Mouse (Mus musculus) 416B (cell line): ENCODE measurements around the gene D030056L22Rik.

ENCODE experiments used
- DNase-seq: peaks from one replicate; pipeline ENCODE4 v3.0.0; 2011; ENCODE audit warnings: low read depth

The D030056L22Rik gene

DNA sequence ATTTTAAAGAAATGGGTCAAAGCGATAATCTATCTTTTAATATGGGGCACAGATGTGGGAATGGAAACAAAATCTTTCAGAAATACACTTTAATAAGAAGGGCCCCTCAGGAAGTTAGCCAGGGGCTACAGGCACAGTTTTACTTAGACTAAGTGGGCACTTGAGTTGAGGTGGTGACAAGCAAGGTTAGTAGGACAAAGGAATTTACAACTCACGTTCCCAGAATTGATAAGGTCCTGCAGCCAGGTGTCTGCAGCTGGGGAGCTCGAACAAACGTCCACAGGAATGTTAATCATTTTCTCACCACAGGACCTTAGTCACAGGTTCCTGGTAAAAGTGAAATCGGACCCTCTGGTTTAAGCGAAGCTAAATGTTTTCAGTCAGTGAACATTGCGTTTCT lies 18.1 kb downstream of the D030056L22Rik start:
- no peak for DNase-seq

GRCm38 (mm10) chr19:18735901-18736300 lies 22.9 kb downstream of the D030056L22Rik start:
- DNase-seq = no peak

- DNase-seq = no peak
Measured at GRCm38 (mm10) chr19:18739146-18739545, 26.2 kb downstream of the D030056L22Rik start.

DNA sequence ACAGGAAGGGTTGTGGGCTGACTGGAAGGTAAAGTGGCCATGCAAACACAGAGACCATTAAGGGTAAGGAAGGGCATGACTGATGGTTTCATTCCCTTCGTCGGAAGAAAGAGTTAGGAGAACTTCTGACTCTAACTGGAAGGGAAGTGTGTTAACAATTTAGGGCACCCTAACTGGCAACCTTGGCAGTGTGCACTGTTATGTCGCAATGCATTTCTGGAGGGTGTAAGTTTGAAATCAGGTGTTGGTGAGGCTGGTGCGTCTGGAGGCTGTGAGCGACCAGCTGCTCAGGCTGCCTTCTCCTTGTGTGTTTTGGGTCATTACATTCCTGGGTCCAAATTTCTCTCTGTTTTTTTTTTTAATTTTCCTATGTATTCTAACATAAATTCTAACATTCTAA lies 31.0 kb downstream of the D030056L22Rik start:
- DNase-seq = peak; percentile 20

DNA sequence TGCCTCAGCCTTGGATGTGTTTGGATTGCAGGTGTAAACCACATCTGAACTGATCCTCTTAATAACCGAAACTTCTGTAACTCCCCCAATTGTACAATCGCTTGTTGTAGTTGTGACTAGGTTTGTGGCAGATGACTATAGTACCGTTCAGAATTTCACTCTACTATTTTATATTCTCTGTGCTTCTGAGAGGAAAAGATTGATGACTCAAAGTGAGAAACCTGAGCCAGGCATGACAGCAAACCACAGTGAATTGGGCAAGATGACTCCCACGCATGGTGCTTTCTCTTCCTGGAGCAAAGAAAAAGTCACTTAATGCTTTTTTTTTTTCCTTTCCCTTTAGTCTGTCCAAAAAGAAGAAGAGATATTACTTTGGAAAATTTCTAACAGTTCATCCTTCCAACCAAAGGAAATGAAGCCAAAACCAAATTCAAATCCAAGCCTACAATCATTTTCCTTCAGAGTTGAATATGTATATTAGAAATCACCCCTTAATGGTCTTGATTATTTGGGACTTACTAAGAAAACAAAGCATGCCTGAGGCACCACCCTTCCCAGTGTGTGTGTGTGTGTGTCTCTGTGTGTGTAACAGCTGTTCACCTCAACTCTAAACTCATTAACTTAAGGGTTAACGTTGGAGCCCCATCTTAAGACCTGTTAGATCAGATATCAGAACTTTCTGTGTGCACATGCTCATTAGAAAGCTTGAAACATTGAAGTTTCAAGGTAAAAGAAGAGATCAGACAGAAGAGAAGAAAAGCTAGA lies 33.8 kb downstream of the D030056L22Rik start:
- DNase-seq = peak; percentile 72

- no peak for DNase-seq
Measured at GRCm38 (mm10) chr19:18747379-18747778, 34.4 kb downstream of the D030056L22Rik start.

GRCm38 (mm10) chr19:18749598-18750339 lies 36.8 kb downstream of the D030056L22Rik start, which contains the start of gene Trpm6:
Trpm6 (plus strand) TSS chr19:18749983.
- DNase-seq = no peak

GRCm38 (mm10) chr19:18757191-18757590 lies 44.2 kb downstream of the D030056L22Rik start:
- DNase-seq = no peak

GRCm38 (mm10) chr19:18757706-18758105 lies 44.7 kb downstream of the D030056L22Rik start:
- DNase-seq = no peak

GRCm38 (mm10) chr19:18758269-18758668 lies 45.3 kb downstream of the D030056L22Rik start:
- DNase-seq = no peak

DNA sequence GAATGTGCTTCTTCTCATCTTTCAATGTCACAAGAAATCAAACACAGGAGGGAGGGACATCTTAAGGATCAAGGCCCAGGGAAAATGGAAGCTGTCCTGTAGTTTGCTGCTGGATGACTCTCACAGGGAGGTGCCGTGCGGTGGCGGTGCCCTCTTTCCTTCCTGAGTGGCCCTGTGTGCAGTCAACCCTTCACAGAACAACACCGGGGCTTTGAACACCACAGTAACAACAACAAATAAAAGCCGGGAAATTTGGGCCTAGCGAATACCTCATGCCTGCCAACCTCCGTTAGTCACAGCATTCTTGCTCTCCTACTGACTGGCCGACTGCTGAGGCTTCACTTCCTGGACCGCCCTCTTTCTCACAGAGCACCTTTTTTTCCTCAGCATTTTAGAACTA lies 45.9 kb downstream of the D030056L22Rik start:
- DNase-seq = no peak

GRCm38 (mm10) chr19:18766399-18766798 lies 53.4 kb downstream of the D030056L22Rik start:
- peak; percentile 35 for DNase-seq
